Mouse (Mus musculus) right cerebral cortex, postnatal 36 days (tissue): ENCODE measurements around the gene Nkx6-1.
A peak's percentile ranks its signal among the peaks of the same experiment; 100 is the strongest.

Source experiments
- DNase-seq, 2 experiments: peaks; one replicate each; pipeline ENCODE4 v3.0.0; 2022; ENCODE audit warnings: low spot score in 2 of 2, mixed read lengths in 1 of 2

Nkx6-1 gene

GRCm38 (mm10) chr5:101664945-101665615 is at the start of gene Nkx6-1:
TSS of gene Nkx6-1 (minus strand) at chr5:101664996.
- DNase-seq: no peak

- DNase-seq: no peak
Measured at GRCm38 (mm10) chr5:101713064-101713613, 48.3 kb upstream of the Nkx6-1 start.

GRCm38 (mm10) chr5:101703374-101704260 is 38.8 kb upstream of the Nkx6-1 start:
- peak in 1 of 2 experiments; percentile 5 for DNase-seq

- no peak for DNase-seq
Measured at GRCm38 (mm10) chr5:101702636-101703035, 37.8 kb upstream of the Nkx6-1 start.

GRCm38 (mm10) chr5:101700607-101701006 is 35.8 kb upstream of the Nkx6-1 start:
- DNase-seq: no peak

GRCm38 (mm10) chr5:101688581-101688980 is 23.8 kb upstream of the Nkx6-1 start:
- DNase-seq: no peak

GRCm38 (mm10) chr5:101683340-101683739 is 18.5 kb upstream of the Nkx6-1 start:
- DNase-seq: no peak

- DNase-seq: no peak
Measured at GRCm38 (mm10) chr5:101680338-101680737, 15.5 kb upstream of the Nkx6-1 start.

- DNase-seq: no peak
Measured at GRCm38 (mm10) chr5:101669381-101669780, 4.6 kb upstream of the Nkx6-1 start.

- DNase-seq: no peak
Measured at GRCm38 (mm10) chr5:101668475-101668874, 3.7 kb upstream of the Nkx6-1 start.

GRCm38 (mm10) chr5:101668028-101668427 is 3.2 kb upstream of the Nkx6-1 start:
- no peak for DNase-seq

GRCm38 (mm10) chr5:101667263-101667990 is 2.6 kb upstream of the Nkx6-1 start:
- no peak for DNase-seq

GRCm38 (mm10) chr5:101666713-101667112 is 1.9 kb upstream of the Nkx6-1 start:
- DNase-seq: no peak

- DNase-seq: no peak
Measured at GRCm38 (mm10) chr5:101666091-101666490, 1.3 kb upstream of the Nkx6-1 start.

- DNase-seq: no peak
Measured at GRCm38 (mm10) chr5:101664423-101664921, 324 bp downstream of the Nkx6-1 start.

- DNase-seq: no peak
Measured at GRCm38 (mm10) chr5:101663621-101664422, 974 bp downstream of the Nkx6-1 start.

GRCm38 (mm10) chr5:101663176-101663575 is 1.6 kb downstream of the Nkx6-1 start:
- DNase-seq: no peak

GRCm38 (mm10) chr5:101662485-101662884 is 2.3 kb downstream of the Nkx6-1 start:
- DNase-seq: no peak

GRCm38 (mm10) chr5:101661561-101662211 is 3.1 kb downstream of the Nkx6-1 start:
- no peak for DNase-seq

- DNase-seq: no peak
Measured at GRCm38 (mm10) chr5:101660666-101661065, 4.1 kb downstream of the Nkx6-1 start.
